Mouse (Mus musculus) bone marrow macrophage, adult 2 months (primary cell): Measurements from ENCODE around the gene Ccdc6.

ENCODE experiments used
- CTCF ChIP-seq: IDR thresholded peaks from 2 replicates; pipeline ENCODE4 v1.5.1; 2012; ENCODE audit warnings: low read depth, mild to moderate bottlenecking, low read length, moderate library complexity
- POLR2A ChIP-seq: IDR thresholded peaks from 2 replicates; pipeline ENCODE4 v1.6.1; 2012; ENCODE audit warnings: mild to moderate bottlenecking, low read depth, low read length, borderline replicate concordance

- TF ChIP-seq POLR2A (no peak), CTCF (no peak)
Measured at GRCm38 (mm10) chr10:70198012-70198411, 101.1 kb downstream of the Ccdc6 start.
